Mouse (Mus musculus): ENCODE results near the gene Aspg.
A peak's percentile ranks its signal among the peaks of the same experiment; 100 is the strongest.

Aspg gene

DNA sequence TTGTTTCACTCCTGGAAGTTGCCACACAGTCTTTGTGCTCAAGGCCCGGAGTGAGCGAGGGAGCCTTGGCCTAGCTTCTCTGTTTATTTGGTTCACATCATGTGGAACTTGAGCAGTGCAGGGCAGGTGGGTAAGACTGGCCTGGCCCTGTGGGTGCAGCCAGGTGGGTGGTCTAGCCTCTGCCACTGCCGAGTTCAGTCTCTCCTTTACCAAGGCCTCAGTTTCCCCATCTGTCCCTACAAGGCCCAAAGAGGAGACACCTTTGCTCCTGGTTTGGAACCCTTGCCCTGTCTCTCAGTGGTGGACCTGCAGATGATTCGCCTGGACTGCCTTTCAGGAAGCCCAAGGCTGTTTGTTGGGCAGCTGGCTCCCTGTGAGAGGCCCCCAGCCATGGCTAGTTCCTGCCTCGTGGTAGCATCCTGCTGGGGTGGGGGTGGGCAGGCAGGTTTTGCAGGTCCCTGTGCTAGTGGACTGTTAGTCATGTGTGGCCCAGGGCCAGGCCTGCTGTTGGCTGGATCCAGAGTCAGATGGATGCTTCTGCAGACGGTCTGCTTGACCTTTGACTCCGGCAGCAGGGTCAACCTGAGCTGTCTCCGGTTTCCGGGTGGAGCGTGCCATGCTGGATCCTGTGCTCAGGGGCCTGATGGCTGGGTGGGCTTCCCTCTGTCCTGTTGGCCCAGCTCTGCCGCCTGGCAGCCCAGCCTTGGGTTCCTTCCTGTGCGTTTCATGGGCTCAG, 44.9 kb downstream of the Aspg start:
- peak; percentile 58 to 64 for DNase-seq (ENCODE audit: low spot score in 2 of 2)

- DNase-seq (ENCODE audit: low spot score in 2 of 2), result no peak
Observed at GRCm38 (mm10) chr12:112151980-112152362, 45.5 kb downstream of the Aspg start.

DNA sequence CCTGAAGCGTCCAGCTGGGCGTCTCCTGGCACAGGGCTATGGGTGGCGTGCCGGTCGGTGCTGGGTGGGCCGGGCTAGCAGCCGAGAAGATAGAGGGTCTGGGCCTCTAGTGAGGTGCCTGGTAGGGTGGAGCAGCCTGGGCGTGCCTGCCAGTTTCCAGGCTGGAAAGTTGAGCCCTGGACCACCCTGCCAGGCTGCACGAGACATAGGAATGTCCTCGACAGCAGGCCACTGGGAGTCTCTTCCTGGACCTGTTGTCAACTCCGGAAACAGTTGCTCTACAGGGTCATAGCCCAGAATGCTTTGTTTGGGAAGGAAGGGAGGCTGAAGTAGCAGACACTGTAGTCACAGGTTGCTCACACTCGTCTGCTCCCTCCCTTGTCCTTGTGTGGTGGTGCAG, 47.1 kb downstream of the Aspg start:
- DNase-seq (ENCODE audit: low spot score in 2 of 2), result peak; percentile 35 to 64

GRCm38 (mm10) chr12:112154476-112154875, 48.0 kb downstream of the Aspg start:
- no peak for DNase-seq (ENCODE audit: low spot score in 2 of 2)

GRCm38 (mm10) chr12:112155218-112156051, 49.0 kb downstream of the Aspg start:
- peak; percentile 46 to 66 for DNase-seq (ENCODE audit: low spot score in 2 of 2)

- no peak for DNase-seq (ENCODE audit: low spot score in 2 of 2)
Observed at GRCm38 (mm10) chr12:112156804-112157203, 50.3 kb downstream of the Aspg start.

DNA sequence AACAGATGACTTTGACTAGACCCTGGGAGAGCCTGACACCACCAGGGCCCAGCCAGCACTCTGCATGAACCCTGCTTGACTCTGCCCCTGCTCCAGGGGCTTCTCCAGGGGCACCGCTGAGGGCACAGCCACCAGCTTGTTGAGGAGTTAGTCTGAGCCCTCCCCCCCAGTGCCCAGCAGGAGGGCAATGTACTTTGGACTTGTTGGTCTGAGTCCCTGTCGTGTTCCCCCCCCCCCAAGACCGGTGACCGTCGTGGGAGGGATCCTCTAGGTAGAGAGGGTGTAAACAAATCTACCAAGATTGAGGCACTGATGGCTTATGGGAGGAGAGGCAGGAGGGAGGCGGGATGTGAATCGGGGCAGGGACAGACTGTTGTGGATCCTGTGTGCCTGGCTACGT, 51.8 kb downstream of the Aspg start:
- no peak for DNase-seq (ENCODE audit: low spot score in 2 of 2)

- DNase-seq (ENCODE audit: low spot score in 2 of 2), result no peak
Observed at GRCm38 (mm10) chr12:112158784-112159183, 52.3 kb downstream of the Aspg start.

DNA sequence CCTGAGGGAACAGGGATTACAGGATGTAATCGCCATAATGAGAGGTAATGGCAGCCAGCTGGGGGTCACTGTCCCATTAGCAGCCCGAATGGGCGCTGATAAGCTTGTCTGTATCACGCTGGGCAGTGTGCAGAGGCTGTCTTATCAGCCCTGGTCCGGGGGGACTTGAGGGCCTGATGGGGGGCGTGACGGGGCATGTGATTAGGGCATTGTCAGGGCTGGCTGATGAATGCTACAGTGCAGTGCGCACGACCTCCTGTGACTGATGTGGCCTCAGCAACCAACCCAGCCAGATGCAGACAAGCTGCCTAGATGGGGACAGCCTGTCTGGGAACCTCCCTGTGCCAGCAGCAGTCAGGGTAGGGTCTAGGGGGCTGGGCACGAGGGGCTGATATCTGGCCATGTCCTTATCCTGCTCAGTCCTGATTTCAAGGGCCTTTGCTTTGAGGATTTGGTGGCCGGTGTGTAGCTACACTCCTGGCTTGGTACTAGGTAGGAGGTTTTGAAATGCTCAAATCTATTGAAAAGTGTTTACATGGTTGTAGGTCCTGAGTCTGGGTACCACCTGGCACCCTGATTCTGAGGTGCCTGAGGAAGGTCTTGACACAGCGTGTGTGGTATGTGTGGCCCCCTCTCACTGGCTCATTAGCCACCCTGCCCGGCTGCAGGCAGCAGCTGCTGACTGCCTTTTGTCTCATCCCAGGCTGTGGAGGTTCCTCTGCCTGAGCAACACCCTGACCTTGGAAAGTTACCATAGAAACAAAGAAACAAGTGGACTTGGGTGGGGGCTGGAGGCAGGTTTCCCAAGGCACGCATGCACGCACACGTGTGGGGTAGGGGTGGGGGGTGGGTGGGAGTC, 57.7 kb downstream of the Aspg start:
- no peak for DNase-seq (ENCODE audit: low spot score in 2 of 2)

DNA sequence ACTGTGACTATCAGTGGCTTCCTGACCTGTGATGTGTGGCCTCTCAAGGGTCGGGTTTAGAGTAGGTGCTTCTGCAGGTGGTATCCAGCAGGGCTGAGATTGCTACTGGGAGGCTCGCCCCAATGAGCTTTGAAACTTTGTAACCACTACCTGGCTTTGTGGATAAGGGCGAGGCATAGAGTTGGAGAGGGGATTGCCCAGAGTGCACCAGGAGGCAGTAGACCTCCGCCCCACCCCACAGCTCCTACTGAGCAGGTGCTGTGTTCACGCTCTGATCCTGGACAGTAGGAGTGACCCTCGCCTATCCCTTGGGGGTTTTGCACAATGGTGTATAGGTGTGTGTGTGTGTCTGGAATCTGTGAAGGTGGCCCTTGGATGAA, 58.4 kb downstream of the Aspg start:
- DNase-seq (ENCODE audit: low spot score in 2 of 2), result no peak

DNA sequence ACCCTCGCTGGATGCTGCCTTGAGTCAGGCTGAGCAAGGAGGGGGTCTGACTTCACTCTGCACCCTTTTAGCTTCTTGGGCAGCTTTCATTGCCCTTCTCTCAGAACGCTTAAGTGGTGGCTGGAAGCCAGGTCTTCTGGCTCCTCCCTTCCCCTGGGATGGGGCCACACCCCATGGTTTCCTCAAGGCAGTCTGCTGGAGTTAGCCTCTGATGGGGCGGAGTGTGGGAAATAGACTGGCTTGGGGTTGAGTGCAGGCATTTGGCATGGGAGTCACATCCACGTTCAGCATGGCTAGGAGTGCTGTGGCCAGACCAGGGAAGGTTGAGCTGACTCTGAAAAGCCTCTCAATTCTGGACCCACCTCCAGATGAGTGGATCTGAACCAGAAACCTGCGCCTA, 62.8 kb downstream of the Aspg start:
- peak; percentile 81 to 84 for DNase-seq (ENCODE audit: low spot score in 2 of 2)

DNA sequence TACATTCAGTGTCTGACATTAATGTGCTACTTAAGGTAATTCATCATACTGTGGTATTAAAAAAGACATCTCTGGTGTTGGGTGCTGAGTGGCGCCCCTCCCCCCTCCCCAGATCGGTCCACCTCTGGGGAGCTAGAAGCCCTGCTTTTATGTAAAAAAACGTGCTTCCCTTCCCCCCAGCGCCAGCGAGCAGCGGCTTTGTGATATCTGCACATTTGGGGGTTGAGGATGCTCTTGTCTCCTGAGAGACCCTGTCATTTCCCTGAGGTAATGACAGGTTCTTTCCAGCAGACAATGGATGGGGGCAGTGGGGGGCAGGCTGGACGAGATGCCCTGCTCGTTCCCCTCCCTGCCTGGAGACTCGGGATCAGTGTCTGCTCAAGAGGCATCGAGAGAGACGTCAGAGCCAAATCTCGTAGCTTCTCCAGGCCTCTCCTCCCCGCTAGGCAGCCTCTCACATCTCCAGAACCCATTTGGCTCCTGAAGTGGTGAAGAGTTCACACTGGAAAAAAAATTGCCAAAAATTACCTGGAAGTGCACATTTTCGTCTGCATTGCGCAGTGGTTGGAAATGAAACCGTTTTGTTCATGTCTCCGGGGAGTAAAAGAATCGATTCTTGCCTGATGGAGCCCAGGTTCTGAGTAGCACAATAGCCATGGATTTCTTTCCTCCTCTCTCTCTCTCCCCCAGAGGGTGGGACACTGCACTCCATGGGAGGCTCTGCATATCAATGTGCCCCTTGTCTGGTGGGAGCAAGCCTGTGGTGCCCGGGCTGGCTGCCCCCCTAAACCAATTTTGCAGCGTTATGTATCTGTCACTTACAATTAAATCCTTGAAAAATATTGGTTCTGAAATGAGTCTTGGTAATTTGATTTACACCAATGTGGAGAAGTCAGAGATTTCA, 64.4 kb downstream of the Aspg start:
- no peak for DNase-seq (ENCODE audit: low spot score in 2 of 2)

DNA sequence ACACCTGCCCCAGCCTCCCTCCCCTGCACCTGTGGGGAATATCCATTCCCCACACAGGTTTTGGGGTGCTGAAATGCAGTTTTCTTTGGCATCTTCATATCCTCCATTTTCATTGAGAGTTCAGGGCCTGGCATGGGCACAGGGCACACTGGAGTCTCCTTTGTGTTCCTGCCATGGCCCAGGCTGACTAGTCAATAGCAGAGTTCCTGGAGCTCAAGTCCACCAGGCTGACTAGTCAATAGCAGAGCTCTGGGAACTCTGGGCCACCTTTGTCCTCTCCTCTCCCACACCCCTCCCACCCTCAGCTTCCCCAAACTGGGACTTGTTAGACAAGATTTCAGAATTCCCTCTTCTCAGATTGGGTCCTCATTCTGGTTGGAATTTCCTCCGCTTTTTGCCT, 65.2 kb downstream of the Aspg start:
- no peak for DNase-seq (ENCODE audit: low spot score in 2 of 2)

DNA sequence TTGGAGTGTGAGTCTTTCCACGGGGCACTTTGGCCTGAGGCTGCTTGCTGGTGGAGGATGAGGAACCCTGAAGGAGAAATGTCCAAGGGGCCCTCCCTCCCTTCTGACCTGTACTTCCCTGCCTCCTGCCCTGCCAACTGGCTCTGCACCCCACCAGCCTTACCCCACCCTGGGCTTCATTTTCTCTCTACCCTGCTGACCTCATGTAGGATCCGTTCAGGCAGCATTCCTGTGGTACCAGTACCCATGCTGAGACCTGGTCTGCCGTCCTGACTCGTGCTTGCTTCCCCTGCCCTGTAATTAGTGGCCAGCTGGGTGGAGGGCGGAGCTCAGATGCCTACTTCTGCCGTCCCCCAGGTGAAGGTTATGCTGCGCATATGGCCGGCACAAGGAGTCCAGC, 65.7 kb downstream of the Aspg start:
- no peak for DNase-seq (ENCODE audit: low spot score in 2 of 2)
